Mouse (Mus musculus) inflammation-experienced regulatory T-cells (primary cell): ENCODE data around the gene Rnf187. TPM values are rescaled to one million over a fixed set of nuclear protein-coding genes. Genes with fewer than 3 reads are reported as not detected.

Experiments used
- polyA plus RNA-seq, 2 experiments: library from polyadenylated mRNA; unstranded; fragments of 100-300 nt; shearing (Covaris generic); gene quantifications; one replicate each; pipeline ENCODE4 v1.2.1; 2017

Rnf187 gene
- polyA plus RNA-seq, result 100 to 1,000 TPM; 265 to 350 TPM

DNA sequence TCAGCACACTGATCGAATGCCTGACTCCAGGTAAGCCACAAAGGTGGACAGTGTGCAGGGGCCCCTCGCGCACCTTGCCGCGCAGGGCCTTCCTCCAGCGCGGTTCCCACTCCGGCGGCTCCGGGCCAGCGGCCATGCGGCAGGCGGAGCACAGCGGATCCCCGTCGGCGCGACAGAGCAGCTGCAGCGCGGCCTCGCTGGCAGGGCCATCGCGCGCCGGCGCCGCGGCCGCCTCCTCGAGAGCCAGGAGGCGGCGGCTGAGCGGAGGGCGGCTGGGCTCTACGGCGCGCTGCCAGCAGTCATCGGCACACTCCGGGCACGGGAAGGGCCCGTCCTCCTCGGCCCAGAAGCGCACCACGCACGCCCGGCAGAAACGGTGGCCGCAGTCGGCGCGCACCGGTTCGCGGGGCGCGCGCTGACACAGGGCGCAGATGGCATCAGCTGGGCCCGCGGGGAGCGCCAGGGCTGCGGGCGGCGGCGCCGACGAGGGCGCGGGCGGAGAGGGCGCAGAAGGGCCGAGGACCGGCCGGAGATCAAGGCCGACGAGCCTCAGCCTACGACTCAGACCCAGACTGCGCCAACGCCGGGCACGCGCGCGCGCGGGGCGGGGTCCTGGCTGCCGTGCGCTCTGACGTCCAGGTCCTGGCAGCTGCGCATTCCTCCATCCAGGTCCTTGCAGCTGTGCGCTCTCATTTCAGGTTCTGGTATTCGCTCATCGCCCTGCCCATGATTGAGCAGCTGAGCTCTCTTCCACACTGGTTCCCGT is at the start of gene Rnf187:
Rnf187 (minus strand) TSS at position 595 of the 766 bp plus-strand sequence.

DNA sequence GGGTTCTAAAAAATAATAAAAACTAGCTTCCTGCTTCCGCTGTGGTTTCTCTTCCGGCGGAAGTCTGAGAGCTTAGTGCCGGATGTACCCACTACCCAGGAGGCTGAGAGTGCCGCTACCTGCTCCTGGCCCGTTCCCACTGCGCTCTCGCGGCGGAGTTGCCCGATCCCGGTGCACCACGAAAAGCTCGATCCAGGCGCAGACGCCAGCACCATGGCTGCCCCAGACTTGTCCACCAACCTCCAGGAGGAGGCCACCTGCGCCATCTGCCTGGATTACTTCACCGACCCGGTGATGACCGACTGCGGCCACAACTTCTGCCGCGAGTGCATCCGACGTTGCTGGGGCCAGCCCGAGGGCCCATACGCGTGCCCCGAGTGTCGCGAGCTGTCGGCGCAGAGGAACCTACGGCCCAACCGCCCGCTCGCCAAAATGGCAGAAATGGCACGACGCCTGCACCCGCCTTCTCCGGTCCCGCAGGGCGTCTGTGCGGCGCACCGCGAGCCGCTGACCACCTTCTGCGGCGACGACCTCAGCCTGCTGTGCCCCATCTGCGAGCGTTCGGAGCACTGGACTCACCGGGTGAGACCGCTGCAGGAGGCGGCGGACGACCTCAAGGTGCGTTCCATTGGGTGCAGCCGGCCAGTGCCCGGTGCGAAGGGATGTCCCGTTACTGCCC is 39.5 kb upstream of the Rnf187 start, which contains the start of gene Trim11:
Trim11 (plus strand) TSS at position 67 of the 679 bp plus-strand sequence.

DNA sequence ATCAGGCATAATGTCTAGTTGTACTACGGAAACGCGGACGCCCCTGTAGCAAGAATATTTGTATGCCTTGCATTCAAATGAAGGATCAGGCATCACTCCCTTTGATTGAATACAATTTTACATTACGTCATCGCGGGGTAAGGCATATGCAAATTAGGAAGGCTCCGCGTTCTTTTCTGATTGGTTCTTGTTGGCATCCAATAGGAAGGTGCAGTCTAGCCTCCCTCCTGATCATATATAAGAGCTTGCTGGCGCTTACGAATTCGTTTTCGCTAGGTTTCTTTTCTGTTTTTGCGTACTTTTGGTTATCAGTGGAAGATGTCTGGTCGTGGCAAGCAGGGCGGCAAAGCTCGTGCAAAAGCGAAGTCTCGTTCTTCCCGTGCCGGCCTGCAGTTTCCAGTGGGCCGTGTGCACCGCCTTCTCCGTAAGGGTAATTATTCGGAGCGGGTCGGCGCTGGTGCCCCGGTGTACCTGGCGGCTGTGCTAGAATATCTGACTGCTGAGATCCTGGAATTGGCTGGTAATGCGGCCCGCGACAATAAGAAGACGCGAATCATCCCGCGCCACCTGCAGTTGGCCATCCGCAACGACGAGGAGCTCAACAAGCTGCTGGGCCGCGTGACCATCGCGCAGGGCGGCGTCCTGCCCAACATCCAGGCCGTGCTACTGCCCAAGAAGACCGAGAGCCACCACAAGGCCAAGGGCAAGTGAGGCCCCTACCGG is 15.9 kb upstream of the Rnf187 start, which contains the start of the genes Hist3h2a and Trim17:
Hist3h2a (plus strand) TSS at position 266 of the 723 bp plus-strand sequence.
Trim17 (plus strand) TSS at position 266 of the 723 bp plus-strand sequence.

DNA sequence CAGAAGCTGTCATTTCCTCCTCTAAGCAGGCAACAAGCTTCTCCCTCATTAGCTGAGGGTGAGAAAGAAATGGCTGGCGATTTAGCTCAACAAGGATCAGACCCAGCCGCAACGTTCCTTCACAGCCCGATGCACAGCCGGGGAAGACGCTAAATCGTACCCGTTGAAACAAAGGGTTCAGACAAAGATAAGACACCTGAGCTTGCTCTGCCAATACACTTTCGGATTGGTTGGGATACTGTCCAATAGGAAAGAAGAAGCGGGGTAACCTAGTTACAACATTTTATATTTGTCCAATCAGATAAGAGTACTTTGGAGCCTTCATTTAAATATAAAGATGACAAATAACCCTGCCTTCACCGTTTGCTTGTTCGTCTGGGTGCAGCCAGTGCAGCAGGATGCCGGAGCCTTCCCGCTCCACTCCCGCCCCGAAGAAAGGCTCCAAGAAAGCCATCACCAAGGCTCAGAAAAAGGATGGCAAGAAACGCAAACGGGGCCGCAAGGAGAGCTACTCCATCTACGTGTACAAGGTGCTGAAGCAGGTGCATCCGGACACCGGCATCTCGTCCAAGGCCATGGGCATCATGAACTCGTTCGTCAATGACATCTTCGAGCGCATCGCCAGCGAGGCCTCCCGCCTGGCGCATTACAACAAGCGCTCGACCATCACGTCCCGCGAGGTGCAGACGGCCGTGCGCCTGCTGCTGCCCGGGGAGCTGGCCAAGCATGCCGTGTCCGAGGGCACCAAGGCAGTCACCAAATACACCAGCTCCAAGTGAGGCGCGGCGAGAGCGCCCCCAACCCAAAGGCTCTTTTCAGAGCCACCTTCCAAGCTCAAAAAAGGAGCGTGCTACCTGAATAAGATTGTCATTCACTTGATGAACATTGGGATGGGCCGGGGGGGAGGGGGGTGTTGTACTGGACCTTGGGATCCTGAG is 10.1 kb upstream of the Rnf187 start, which contains the start of gene Hist3h2ba:
Hist3h2ba (plus strand) TSS at position 379 of the 938 bp plus-strand sequence.

DNA sequence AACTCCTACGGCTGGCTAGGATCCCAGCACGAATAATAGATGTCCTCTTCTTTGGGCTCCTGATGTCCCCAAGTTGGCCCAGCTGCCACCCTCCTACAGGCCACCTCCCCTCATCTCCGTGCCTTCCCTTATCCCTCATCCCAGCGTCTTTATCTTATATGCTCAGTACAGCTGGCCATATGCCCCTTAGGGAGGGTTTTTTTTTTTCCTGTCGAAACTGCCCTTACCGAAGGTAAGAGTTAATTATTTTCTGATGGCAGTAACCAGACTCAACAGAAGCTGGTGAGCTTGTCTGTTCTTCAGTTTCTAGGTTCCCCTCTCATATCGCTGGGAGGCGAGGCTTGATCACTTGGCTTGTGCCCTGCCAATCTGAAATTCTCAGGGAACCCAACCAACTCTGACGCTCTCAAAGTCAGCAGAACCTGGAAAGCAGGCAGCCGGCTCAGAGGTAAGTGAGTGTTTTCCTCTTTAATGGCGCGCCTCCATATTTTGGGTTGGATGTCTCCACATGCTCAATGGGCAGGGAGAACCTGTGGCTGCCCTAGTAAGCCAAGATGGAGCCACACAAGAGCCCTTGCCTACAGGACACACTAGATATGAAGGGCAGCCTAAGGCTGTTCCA is 20.9 kb downstream of the Rnf187 start, which contains the start of gene Btnl10:
Btnl10 (plus strand) TSS at position 164 of the 622 bp plus-strand sequence.

DNA sequence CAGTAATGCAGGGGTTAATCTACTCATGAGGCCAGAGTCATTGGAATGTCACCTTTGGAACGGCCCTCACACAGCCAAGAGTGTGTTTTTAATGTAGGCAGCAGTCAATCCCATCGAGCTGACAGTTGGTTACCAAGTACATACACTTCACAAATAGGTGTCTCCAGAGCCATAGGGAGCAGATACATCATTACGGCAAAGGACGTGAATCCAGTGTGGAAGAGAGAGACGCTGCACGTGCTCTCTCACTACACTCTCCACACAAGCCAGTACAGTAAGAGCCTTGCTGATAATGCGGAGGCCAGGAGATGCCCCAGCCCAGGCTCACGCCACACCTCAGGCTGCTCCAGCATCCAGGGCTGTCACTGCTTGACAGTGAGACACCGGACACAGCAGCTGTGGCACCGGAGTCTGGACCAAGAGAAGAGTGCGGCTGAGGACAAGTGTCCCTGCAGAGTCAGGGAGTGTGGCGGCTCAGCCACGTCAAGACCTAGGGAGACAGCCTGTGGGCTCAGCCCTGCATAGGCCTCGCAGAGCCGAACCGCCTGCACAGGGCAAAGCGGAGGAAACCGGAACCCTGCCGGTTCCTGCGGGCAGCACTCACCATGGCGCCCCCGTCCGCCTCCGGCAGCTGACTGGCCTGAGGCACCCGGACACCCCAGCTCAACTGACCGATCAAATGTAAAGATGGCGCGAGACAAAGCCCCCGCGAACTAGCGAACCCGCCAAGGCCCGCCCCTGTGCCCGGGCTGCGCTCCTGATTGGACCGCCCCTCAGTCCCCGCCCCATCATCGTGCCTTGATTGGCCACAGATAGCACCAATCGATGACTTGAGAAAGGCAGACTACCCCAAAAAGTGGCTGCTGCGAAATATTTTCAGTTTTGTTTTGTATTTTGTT is 35.0 kb downstream of the Rnf187 start, which contains the start of gene Zfp39:
Zfp39 (minus strand) TSS at position 715 of the 899 bp plus-strand sequence.

Other genes with a start within 250 kb of the Rnf187 start
- gene Olfr319, start 239.8 kb downstream of the Rnf187 start, polyA plus RNA-seq, result under 1 TPM in 1 of 2 experiments, not detected in 1; 0.10 TPM
- gene Olfr318, start 214.9 kb downstream of the Rnf187 start, polyA plus RNA-seq, result under 1 TPM; 0.07 to 0.40 TPM
- not detected for gene Olfr317, start 199.7 kb downstream of the Rnf187 start, polyA plus RNA-seq
- gene Olfr316, start 186.2 kb downstream of the Rnf187 start, polyA plus RNA-seq, result not detected
- not detected for gene Olfr315, start 165.7 kb downstream of the Rnf187 start, polyA plus RNA-seq
- under 1 TPM in 1 of 2 experiments, not detected in 1; 0.39 TPM for gene Olfr314, start 156.0 kb downstream of the Rnf187 start, polyA plus RNA-seq
- not detected for gene Fam183b, start 137.0 kb downstream of the Rnf187 start, polyA plus RNA-seq
- gene Olfr313, start 123.9 kb downstream of the Rnf187 start, polyA plus RNA-seq, result not detected
- gene Olfr312, start 109.7 kb downstream of the Rnf187 start, polyA plus RNA-seq, result under 1 TPM in 1 of 2 experiments, not detected in 1; 0.10 TPM
- gene Olfr311, start 99.7 kb downstream of the Rnf187 start, polyA plus RNA-seq, result under 1 TPM; 0.12 to 0.17 TPM
- 10 to 100 TPM in 1 of 2 experiments, 1 to 10 TPM in 1; 7.6 to 12.7 TPM for gene Gm12258, start 91.8 kb downstream of the Rnf187 start, polyA plus RNA-seq
- 10 to 100 TPM in 1 of 2 experiments, 1 to 10 TPM in 1; 6.5 to 10.4 TPM for gene 2810021J22Rik, start 71.7 kb downstream of the Rnf187 start, polyA plus RNA-seq
- 10 to 100 TPM; 10.1 to 11.1 TPM for gene Zfp39, start 34.7 kb downstream of the Rnf187 start, polyA plus RNA-seq
- under 1 TPM; 0.04 to 0.98 TPM for gene Btnl10, start 21.0 kb downstream of the Rnf187 start, polyA plus RNA-seq
- 10 to 100 TPM; 19.5 to 31.1 TPM for gene Hist3h2ba, start 10.0 kb upstream of the Rnf187 start, polyA plus RNA-seq
- 10 to 100 TPM; 17.6 to 36.4 TPM for gene Hist3h2a, start 15.8 kb upstream of the Rnf187 start, polyA plus RNA-seq
- gene Trim17, start 15.8 kb upstream of the Rnf187 start, polyA plus RNA-seq, result 1 to 10 TPM in 1 of 2 experiments, under 1 TPM in 1; 0.16 to 2.8 TPM
- 10 to 100 TPM; 46.7 to 64.0 TPM for gene Trim11, start 39.2 kb upstream of the Rnf187 start, polyA plus RNA-seq
- under 1 TPM; 0.04 to 0.36 TPM for gene Obscn, start 197.5 kb upstream of the Rnf187 start, polyA plus RNA-seq
- 10 to 100 TPM in 1 of 2 experiments, 1 to 10 TPM in 1; 5.9 to 12.6 TPM for gene Iba57, start 224.8 kb upstream of the Rnf187 start, polyA plus RNA-seq
- not detected for gene Gjc2, start 244.3 kb upstream of the Rnf187 start, polyA plus RNA-seq